Mouse (Mus musculus): ENCODE measurements around the gene Rffl. TPM values are rescaled to one million over a fixed set of nuclear protein-coding genes. Genes with fewer than 3 reads are reported as not detected.
A peak's percentile ranks its signal among the peaks of the same experiment; 100 is the strongest.

Gene Rffl
- total RNA-seq, 2 experiments from 2014 or later, result 3.6 to 4.4 TPM

GRCm38 (mm10) chr11:82874924-82875323, 3.9 kb upstream of the Rffl start:
- DNase-seq, result no peak

GRCm38 (mm10) chr11:82870173-82871030, 608 bp downstream of the Rffl start:
- DNase-seq, result peak; percentile 50

- DNase-seq, result no peak
Observed at GRCm38 (mm10) chr11:82869506-82870172, 1.4 kb downstream of the Rffl start.

GRCm38 (mm10) chr11:82867956-82868355, 3.1 kb downstream of the Rffl start:
- DNase-seq, result no peak

- DNase-seq, result no peak
Observed at GRCm38 (mm10) chr11:82866850-82867564, 4.0 kb downstream of the Rffl start.

GRCm38 (mm10) chr11:82865957-82866356, 5.1 kb downstream of the Rffl start:
- no peak for DNase-seq

- DNase-seq, result no peak
Observed at GRCm38 (mm10) chr11:82863488-82863931, 7.5 kb downstream of the Rffl start.

- DNase-seq, result no peak
Observed at GRCm38 (mm10) chr11:82863059-82863458, 8.0 kb downstream of the Rffl start.

GRCm38 (mm10) chr11:82862638-82863037, 8.4 kb downstream of the Rffl start:
- DNase-seq, result no peak

GRCm38 (mm10) chr11:82861558-82861957, 9.5 kb downstream of the Rffl start:
- DNase-seq, result no peak

- no peak for DNase-seq
Observed at GRCm38 (mm10) chr11:82860759-82861158, 10.3 kb downstream of the Rffl start.

- no peak for DNase-seq
Observed at GRCm38 (mm10) chr11:82857307-82857848, 13.6 kb downstream of the Rffl start.

GRCm38 (mm10) chr11:82856032-82856431, 15.0 kb downstream of the Rffl start:
- no peak for DNase-seq

- DNase-seq, result no peak
Observed at GRCm38 (mm10) chr11:82855327-82855973, 15.6 kb downstream of the Rffl start.

GRCm38 (mm10) chr11:82854111-82854510, 16.9 kb downstream of the Rffl start:
- DNase-seq, result no peak

GRCm38 (mm10) chr11:82852958-82853357, 18.1 kb downstream of the Rffl start:
- no peak for DNase-seq

GRCm38 (mm10) chr11:82852540-82852939, 18.5 kb downstream of the Rffl start:
- DNase-seq, result no peak

GRCm38 (mm10) chr11:82852115-82852514, 18.9 kb downstream of the Rffl start:
- no peak for DNase-seq

GRCm38 (mm10) chr11:82850259-82850658, 20.8 kb downstream of the Rffl start:
- no peak for DNase-seq

- DNase-seq, result no peak
Observed at GRCm38 (mm10) chr11:82847571-82848000, 23.4 kb downstream of the Rffl start.

- DNase-seq, result no peak
Observed at GRCm38 (mm10) chr11:82846938-82847337, 24.1 kb downstream of the Rffl start.

GRCm38 (mm10) chr11:82846079-82846436, 25.0 kb downstream of the Rffl start:
- no peak for DNase-seq
